Mouse (Mus musculus) lung, embryonic 14.5 days (tissue): ENCODE results near the gene Mef2c. TPM values are rescaled to one million over a fixed set of nuclear protein-coding genes. Genes with fewer than 3 reads are reported as not detected.

Source experiments
- ATAC-seq: fragments of 200-750 bp; cut with Nextera tagmentation; 2 replicates; pipeline ENCODE4 v1.8.0; 2017; ENCODE audit warnings: mild to moderate bottlenecking, moderate TSS enrichment, moderate library complexity; ENCODE audit not compliant: insufficient read depth
- DNase-seq: peaks from one replicate; pipeline ENCODE4 v3.0.0-alpha.2; 2015
- H3K27ac ChIP-seq: fragments of 300-500 bp; sonication (generic); 2 replicates; pipeline ENCODE4 v1.5.1; 2014; ENCODE audit warnings: low read depth, mild to moderate bottlenecking, moderate library complexity
- H3K27me3 ChIP-seq: fragments of 300-500 bp; sonication (generic); 2 replicates; pipeline ENCODE4 v1.6.1; 2014; ENCODE audit warnings: low read length, control low read depth; ENCODE audit not compliant: insufficient read depth
- H3K36me3 ChIP-seq: fragments of 300-500 bp; sonication (generic); 2 replicates; pipeline ENCODE4 v1.6.1; 2014; ENCODE audit warnings: control low read depth; ENCODE audit not compliant: insufficient read depth
- H3K4me1 ChIP-seq: fragments of 300-500 bp; sonication (generic); 2 replicates; pipeline ENCODE4 v1.6.1; 2014; ENCODE audit warnings: antibody characterized with exemption, control low read depth; ENCODE audit not compliant: insufficient read depth
- H3K4me2 ChIP-seq: fragments of 300-500 bp; sonication (generic); 2 replicates; pipeline ENCODE4 v1.6.1; 2014; ENCODE audit warnings: mild to moderate bottlenecking
- H3K4me3 ChIP-seq: fragments of 300-500 bp; sonication (generic); 2 replicates; pipeline ENCODE4 v1.5.1; 2014; ENCODE audit warnings: low read depth, low read length
- H3K9ac ChIP-seq: fragments of 300-500 bp; sonication (generic); 2 replicates; pipeline ENCODE4 v1.6.1; 2014
- H3K9me3 ChIP-seq: fragments of 300-500 bp; sonication (generic); 2 replicates; pipeline ENCODE4 v1.6.1; 2016; ENCODE audit warnings: low read depth, low read length, control low read depth
- CTCF ChIP-seq: IDR thresholded peaks from 2 replicates; pipeline ENCODE4 v1.5.1; 2016; ENCODE audit warnings: antibody characterized with exemption, low read depth
- WGBS: fragments of 180-500 bp; shearing (Covaris S2); extraction: QIAGEN DNeasy Blood & Tissue Kit; methylation state at CpG from one replicate; pipeline ENCODE4 v1.1.7; 2014; 5-methylcytosine and 5-hydroxymethylcytosine counted together
- polyA plus RNA-seq: library from polyadenylated mRNA; unstranded; fragments of >200 nt; fragmentation: Nextera tagmentation; extraction: Ambion mirVana; gene quantifications from 2 replicates; pipeline ENCODE4 v1.2.1, GENCODE M21; 2014

Mef2c gene
- polyA plus RNA-seq, 1 experiment from 2014 or later = 55.9 TPM

GRCm38 (mm10) chr13:83529729-83530314 lies 26.0 kb downstream of the Mef2c start:
- WGBS = 62% methylated on average over 8 of the region's 8 CpGs
- Histone ChIP-seq H3K27me3 (no peaks in the 10 kb centered on the region), H3K36me3 (no peaks in the 10 kb centered on the region), H3K9me3 (no peaks in the 10 kb centered on the region), H3K4me1 (0 out of 2 replicates have a peak, but pooled peaks cover 4% of the 10 kb centered on the region), H3K4me3 (no peak overlapping the region), H3K9ac (no peak overlapping the region), H3K27ac (no peak overlapping the region), H3K4me2 (peak overlapping the region; percentile 32; the same call in 1 of the 2 replicates)
- ATAC-seq = no peak
- peak; percentile 21 for DNase-seq
- TF ChIP-seq CTCF = no peak

DNA sequence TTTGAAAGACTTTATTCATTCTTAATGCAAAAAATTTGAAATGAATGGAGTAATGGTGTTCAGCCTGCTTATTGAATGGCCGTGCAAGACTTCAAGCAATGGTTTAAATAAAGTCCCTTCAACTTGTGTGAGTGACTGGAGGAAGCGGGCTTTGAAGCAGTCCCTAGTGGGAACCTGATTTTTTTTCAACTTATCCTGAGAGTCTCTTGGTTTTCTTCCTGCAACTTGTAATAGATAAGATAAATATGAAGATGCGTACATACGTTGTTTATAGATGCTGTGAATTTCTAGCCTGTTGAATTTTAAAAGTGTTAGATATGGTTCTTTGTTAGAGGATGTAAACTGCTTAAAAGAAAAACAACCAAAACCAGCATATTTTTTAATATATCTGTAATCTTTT lies 27.1 kb downstream of the Mef2c start:
- WGBS = 76% methylated on average over 4 of the region's 4 CpGs
- H3K4me2 ChIP-seq = no peak overlapping the region
- TF ChIP-seq CTCF = no peak

GRCm38 (mm10) chr13:83531968-83532591 lies 28.2 kb downstream of the Mef2c start:
- Histone ChIP-seq H3K4me3 (no peak overlapping the region), H3K36me3 (no peaks in the 10 kb centered on the region), H3K9me3 (no peaks in the 10 kb centered on the region), H3K27ac (no peak overlapping the region; the same call in 1 of the 2 replicates), H3K27me3 (no peaks in the 10 kb centered on the region), H3K9ac (no peak overlapping the region), H3K4me1 (0 out of 2 replicates have a peak, but pooled peaks cover 4% of the 10 kb centered on the region), H3K4me2 (0 out of 2 replicates have a peak overlapping the region, but pooled peaks have one; percentile 15)
- DNase-seq = peak; percentile 71
- ATAC-seq = peak; percentile 74; the same call in 1 of the 2 replicates
- TF ChIP-seq CTCF = peak; percentile 24; the same call in 1 of the 2 replicates
- WGBS = 54% methylated on average over 8 of the region's 8 CpGs

More for the DNA sequence above, 27.1 kb downstream of the Mef2c start:
- no peak overlapping the region for H3K9ac ChIP-seq
- no peak overlapping the region for H3K4me3 ChIP-seq
- H3K27ac ChIP-seq = no peak overlapping the region
- H3K4me1 ChIP-seq = 0 out of 2 replicates have a peak, but pooled peaks cover 4% of the 10 kb centered on the region
- DNase-seq (no peak), ATAC-seq (no peak)
- H3K27me3 ChIP-seq = no peaks in the 10 kb centered on the region
- H3K36me3 ChIP-seq = no peaks in the 10 kb centered on the region
- no peaks in the 10 kb centered on the region for H3K9me3 ChIP-seq

DNA sequence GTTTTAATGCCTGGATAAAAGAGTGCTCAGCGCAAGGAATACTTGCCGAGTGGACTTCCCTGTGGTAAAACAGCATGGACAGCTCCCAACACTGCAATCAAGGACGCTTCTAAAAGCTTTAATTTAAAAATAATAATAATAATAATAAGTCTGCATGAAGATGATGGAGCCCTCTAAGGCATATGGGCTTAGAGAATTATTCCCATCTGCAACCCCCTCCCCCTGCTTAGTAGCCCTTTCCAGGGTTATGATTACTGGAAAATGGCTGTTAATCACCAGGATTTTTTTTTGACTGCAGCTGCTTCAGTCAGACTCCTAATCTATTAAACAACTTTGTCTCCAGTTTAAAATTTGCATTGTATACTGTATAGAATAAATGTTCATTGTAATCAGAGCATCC lies 32.5 kb downstream of the Mef2c start:
- H3K9ac ChIP-seq = no peak overlapping the region
- no peak for DNase-seq
- 69% methylated on average over 3 of the region's 3 CpGs for WGBS

DNA sequence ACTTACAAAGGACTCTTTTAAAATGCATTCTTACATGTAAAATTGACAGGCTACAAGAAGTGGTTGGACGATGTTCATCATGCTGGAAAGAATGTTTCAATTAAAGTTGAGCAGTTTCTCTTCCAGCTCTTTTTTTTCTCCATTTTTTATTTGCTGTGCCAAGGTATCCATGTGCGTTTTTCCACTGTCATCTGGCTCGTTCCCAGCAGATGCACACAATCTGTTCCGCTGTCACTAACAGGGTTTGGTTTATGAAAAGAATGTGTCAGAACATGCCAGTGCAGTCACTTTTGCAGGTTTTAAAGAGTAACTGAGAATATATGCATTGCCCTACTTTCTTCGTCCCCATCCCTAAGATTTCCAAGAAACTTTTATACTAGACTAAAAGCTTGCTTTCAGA lies 33.3 kb downstream of the Mef2c start:
- Histone ChIP-seq H3K36me3 (no peaks in the 10 kb centered on the region), H3K9me3 (no peaks in the 10 kb centered on the region), H3K4me2 (no peak overlapping the region), H3K9ac (no peak overlapping the region), H3K4me1 (no peaks in the 10 kb centered on the region), H3K27me3 (no peaks in the 10 kb centered on the region), H3K4me3 (no peak overlapping the region), H3K27ac (no peak overlapping the region)
- TF ChIP-seq CTCF = no peak
- no peak for DNase-seq
- WGBS = 37% methylated on average over 5 of the region's 5 CpGs
- ATAC-seq = no peak

More for the DNA sequence above, 32.5 kb downstream of the Mef2c start:
- no peak overlapping the region for H3K4me2 ChIP-seq
- no peak for ATAC-seq
- no peaks in the 10 kb centered on the region for H3K9me3 ChIP-seq
- no peak overlapping the region for H3K4me3 ChIP-seq
- H3K27ac ChIP-seq = no peak overlapping the region
- no peaks in the 10 kb centered on the region for H3K36me3 ChIP-seq
- H3K27me3 ChIP-seq = no peaks in the 10 kb centered on the region
- no peaks in the 10 kb centered on the region for H3K4me1 ChIP-seq
- TF ChIP-seq CTCF = no peak

DNA sequence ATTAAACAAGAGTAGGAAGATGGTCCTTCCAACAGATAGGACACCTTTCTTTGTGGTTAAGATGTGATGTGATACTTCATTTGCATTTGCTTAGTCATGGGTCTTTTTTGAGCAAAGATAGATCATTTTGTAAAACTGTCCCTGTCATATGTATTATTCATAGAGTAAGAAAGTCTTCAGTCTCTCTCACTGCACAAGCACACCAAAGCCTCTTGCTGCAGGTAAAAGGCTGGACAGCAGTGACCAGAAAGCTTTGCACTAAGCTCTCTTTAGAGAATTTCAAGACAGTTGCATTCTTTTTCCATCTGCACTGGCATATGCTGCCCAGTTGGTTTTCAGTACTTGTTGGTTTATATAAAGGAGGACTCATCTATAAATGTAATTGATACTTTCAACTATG lies 36.1 kb downstream of the Mef2c start:
- H3K4me1 ChIP-seq = no peaks in the 10 kb centered on the region
- H3K4me2 ChIP-seq = no peak overlapping the region
- no peaks in the 10 kb centered on the region for H3K36me3 ChIP-seq
- no peaks in the 10 kb centered on the region for H3K27me3 ChIP-seq
- DNase-seq = no peak
- H3K27ac ChIP-seq = no peak overlapping the region
- TF ChIP-seq CTCF = no peak
- no peak for ATAC-seq
- no peak overlapping the region for H3K9ac ChIP-seq
- no peak overlapping the region for H3K4me3 ChIP-seq
- H3K9me3 ChIP-seq = no peaks in the 10 kb centered on the region

GRCm38 (mm10) chr13:83542666-83543065 lies 38.8 kb downstream of the Mef2c start:
- Histone ChIP-seq H3K27me3 (no peaks in the 10 kb centered on the region), H3K36me3 (no peaks in the 10 kb centered on the region), H3K4me1 (no peaks in the 10 kb centered on the region), H3K4me2 (no peak overlapping the region), H3K27ac (no peak overlapping the region), H3K9me3 (no peaks in the 10 kb centered on the region), H3K4me3 (no peak overlapping the region), H3K9ac (no peak overlapping the region)
- no peak for ATAC-seq
- 81% methylated on average over 5 of the region's 5 CpGs for WGBS
- no peak for TF ChIP-seq CTCF
- no peak for DNase-seq
